Mouse (Mus musculus) embryonic stem cell, embryonic (primary cell): ENCODE measurements around the gene Sars2.

ENCODE experiments used
- CTCF ChIA-PET, 4 experiments: fragments of 300-600 bp in 2 of 4; fragments of 350-600 bp in 2 of 4; sonication (Branson Sonifier 250); formaldehyde crosslinking; loops; one replicate each; lab custom pipeline; 2022; ENCODE audit warnings: inconsistent platforms in 2 of 4; lab: Charles Lee
- POLR2A ChIA-PET, 4 experiments: fragments of 300-600 bp in 2 of 4; fragments of 350-600 bp in 2 of 4; sonication (Branson Sonifier 250); formaldehyde crosslinking; loops; one replicate each; lab custom pipeline; 2022; ENCODE audit warnings: antibody characterized with exemption in 4 of 4, inconsistent platforms in 1 of 4; lab: Charles Lee

The Sars2 gene

DNA sequence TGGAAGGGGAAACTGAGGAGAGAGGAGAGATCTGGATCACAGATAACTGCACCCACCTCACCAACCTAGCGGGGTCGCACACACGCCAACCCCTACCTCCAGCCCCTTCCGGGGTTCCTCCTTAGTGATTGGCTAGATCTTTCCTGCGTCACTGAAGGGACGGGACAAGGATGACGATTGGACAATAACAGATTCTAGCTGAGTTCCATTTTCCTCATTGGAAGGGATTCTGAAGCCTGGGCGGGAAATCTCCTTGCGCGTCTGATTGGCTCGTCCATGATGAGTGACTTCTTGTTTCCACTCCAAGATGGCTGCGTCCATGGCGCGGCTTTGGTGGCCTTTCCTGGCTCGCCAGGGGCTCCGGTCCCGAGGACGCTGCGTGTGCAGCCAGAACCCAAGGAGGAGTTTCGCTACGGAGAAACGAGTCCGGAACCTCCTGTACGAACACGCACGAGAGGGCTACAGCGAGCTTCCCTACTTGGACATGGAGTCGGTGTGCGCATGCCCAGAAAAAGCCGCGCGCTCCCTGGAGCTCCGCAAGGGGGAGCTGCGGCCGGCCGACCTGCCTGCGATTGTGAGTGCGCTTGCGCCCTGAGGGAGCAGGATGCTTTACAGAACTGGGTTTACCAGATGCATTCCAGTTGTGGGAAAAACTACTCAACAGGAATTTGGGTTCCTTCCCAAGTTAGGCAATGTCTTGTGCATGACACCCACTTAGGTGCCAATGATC is at the start of gene Sars2, which contains the start of gene Mrps12:
Gene Sars2, plus strand, starts transcription at position 284 of the 730 bp plus-strand sequence.
Gene Mrps12, minus strand, starts transcription at position 112 of the 730 bp plus-strand sequence.
- POLR2A ChIA-PET: interaction anchor here (0.5 to 3.2 kb wide), 111 partner anchors 8 to 1538 kb away, joined by 3 to 38 read pairs (median 4); partner anchors contain the start of genes Sirt2 (in 3 of the 4), Ccer2 (in 2 of the 4), Eif3k (in 2 of the 4) and Fbxo17 (in 2 of the 4)
- CTCF ChIA-PET: interaction anchor here (0.5 to 2.1 kb wide), 66 partner anchors 9 to 1255 kb away, joined by 3 to 25 read pairs (median 4); partner anchors contain the start of genes Sirt2 (in 3 of the 4), Ccer2 (in 2 of the 4), Capn12 (in 1 of the 4) and Eif3k (in 1 of the 4)

DNA sequence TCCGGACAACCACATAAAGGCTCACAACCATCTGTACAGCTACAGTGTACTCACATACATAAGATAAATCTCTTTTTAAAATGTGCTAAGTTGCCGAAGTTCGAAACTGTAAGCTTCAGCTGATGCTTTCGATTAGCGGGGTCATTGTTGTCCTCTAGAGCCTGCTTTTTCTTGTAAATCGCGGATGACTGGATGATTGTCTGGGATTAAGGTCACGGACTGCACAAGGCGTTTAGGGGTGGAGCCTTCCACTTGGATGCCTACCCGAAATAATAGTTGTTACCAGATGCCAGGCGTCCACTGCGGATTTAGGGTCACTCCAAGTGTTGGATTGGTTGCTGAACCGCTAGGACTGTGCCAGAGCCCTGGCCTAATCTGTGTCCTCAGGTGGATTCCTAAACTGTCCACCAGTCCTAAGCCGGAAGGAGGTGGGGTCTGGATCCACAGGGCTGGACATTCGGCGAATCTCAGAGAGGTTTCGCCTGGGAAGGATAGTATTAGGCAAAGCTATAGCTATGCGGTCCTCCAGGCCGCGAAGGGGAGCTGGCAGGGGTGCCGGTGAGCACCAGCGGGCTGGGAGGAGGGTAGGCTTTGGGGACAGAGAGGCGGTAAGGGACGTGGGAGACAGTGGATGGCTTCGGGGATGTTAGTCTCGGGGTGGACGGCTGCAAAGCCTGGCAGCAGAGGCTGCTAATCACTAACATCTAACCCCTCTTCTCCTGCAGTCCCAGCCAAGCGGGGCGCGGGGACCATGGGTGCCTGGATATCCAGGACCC is 49.1 kb upstream of the Sars2 start, which contains the start of gene Fbxo27:
Gene Fbxo27, plus strand, starts transcription at position 305 of the 776 bp plus-strand sequence.
- CTCF ChIA-PET: interaction anchor here in 3 of 4 experiments (0.6 to 1.9 kb wide), 6 partner anchors 14 to 1471 kb away, joined by 3 to 12 read pairs (median 4); no protein-coding TSS in a partner anchor
- POLR2A ChIA-PET: interaction anchor here (0.5 to 8.3 kb wide), 62 partner anchors 10 to 1331 kb away, joined by 3 to 97 read pairs (median 5); partner anchors contain the start of genes Fbxo17 (in 2 of the 4), Acp7 (in 1 of the 4), Dyrk1b (in 1 of the 4) and Ech1 (in 1 of the 4)

- ChIA-PET POLR2A (interaction anchor here (0.5 to 8.3 kb wide), 91 partner anchors 8 to 1332 kb away, joined by 3 to 97 read pairs (median 5); partner anchors contain the start of genes Fbxo17 (in 3 of the 4), Sirt2 (in 2 of the 4), Acp7 (in 1 of the 4) and Dyrk1b (in 1 of the 4)), CTCF (interaction anchor here (0.6 to 1.9 kb wide), 11 partner anchors 17 to 1710 kb away, joined by 3 to 12 read pairs (median 3); partner anchors contain the start of genes Mrps12 (in 1 of the 4) and Sars2 (in 1 of the 4))
Measured at GRCm38 (mm10) chr7:28693321-28693966, 48.3 kb upstream of the Sars2 start.

GRCm38 (mm10) chr7:28694423-28694822 is 47.4 kb upstream of the Sars2 start:
- ChIA-PET POLR2A (interaction anchor here (0.6 to 8.3 kb wide), 75 partner anchors 9 to 515 kb away, joined by 3 to 97 read pairs (median 4); partner anchors contain the start of genes Fbxo17 (in 3 of the 4), Acp7 (in 1 of the 4), Dyrk1b (in 1 of the 4) and Eif3k (in 1 of the 4)), CTCF (interaction anchor here in 3 of 4 experiments (0.7 to 1.9 kb wide), 11 partner anchors 14 to 546 kb away, joined by 3 to 10 read pairs (median 3); partner anchors contain the start of genes Gmfg (in 1 of the 3), Mrps12 (in 1 of the 3) and Sars2 (in 1 of the 3))

DNA sequence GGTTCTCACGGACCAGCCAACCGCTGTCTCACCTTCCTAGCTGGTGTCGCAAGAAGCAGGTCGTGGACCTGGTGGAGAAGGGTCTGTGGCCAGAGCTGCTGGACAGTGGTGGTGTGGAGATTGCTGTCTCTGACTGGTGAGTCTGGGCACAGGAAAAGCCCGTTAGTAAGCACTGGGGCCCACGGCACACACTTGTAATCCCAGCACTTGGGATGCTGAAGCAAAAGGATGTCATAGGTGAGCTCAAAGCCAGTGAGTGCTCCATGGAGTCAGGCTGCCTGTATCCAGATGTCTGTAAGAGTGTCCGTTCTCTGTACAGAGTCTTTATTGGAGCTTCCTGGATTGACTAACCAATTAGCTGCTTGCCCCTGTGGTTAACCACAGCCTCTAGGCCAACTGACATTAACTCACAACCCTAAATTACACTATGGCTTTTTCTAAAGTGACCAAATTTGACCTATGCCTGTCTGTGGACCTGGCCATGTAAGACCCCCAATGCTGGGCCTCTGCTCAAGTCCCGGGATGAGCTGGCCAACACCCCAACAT is 46.8 kb upstream of the Sars2 start:
- ChIA-PET POLR2A (interaction anchor here (0.6 to 8.3 kb wide), 31 partner anchors 9 to 302 kb away, joined by 3 to 97 read pairs (median 6); partner anchors contain the start of genes Fbxo17 (in 3 of the 4), Eif3k (in 1 of the 4), Map4k1 (in 1 of the 4) and Med29 (in 1 of the 4)), CTCF (interaction anchor here in 3 of 4 experiments (0.6 to 1.9 kb wide), 8 partner anchors 15 to 390 kb away, joined by 3 to 10 read pairs (median 3); partner anchors contain the start of genes Gmfg (in 1 of the 3), Mrps12 (in 1 of the 3) and Sars2 (in 1 of the 3))

DNA sequence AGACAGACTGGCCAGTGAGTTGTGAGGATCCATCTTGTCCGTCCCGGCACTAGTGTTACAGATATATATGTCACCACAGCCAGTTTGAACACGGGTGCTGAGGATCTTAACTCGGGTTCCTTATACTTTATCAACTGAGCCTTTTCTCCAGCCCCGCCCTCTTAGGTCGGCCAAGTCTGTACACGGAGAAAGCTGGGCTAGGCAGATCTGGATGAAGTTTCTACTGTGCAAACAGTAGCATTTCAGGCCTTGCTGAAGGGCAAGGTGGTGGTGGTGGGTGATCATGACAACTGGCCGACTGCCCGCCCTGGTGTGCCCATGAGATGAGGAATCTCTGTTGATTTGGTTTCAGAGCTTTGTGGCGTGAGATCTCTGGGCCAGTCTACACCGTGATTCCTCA is 44.5 kb upstream of the Sars2 start:
- ChIA-PET POLR2A (interaction anchor here in 2 of 4 experiments (0.9 to 8.3 kb wide), 8 partner anchors 9 to 121 kb away, joined by 3 to 77 read pairs (median 4); partner anchors contain the start of gene Fbxo17 (in 1 of the 2)), CTCF (interaction anchor here in 2 of 4 experiments (0.5 to 0.6 kb wide), 2 partner anchors 284 to 802 kb away, joined by 3 read pairs; partner anchors contain the start of gene Eif3k (in 1 of the 2))

DNA sequence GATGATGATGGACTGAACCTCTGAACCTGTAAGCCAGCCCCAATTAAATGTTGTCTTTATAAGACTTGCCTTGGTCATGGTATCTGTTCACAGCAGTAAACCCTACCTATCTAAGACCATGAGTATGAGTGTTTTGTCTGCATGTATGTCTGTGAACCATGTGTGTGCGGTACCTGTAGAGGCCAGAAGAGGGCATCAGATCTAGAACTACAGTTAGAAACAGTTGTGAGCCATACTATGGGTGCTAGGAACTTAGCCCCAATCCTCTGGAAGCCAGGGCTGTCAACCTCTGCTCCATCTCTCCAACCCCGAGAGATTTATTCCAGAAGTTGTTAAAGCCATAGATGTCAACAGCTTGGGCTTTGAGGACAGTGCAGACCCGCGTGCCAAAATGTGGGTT is 41.5 kb upstream of the Sars2 start:
- ChIA-PET CTCF (interaction anchor here in 2 of 4 experiments (0.6 to 1.2 kb wide), 4 partner anchors 21 to 1192 kb away, joined by 3 to 5 read pairs (median 3); partner anchors contain the start of genes Gmfg (in 1 of the 2), Pak4 (in 1 of the 2) and Samd4b (in 1 of the 2)), POLR2A (interaction anchor here (0.6 to 2.4 kb wide), 10 partner anchors 9 to 445 kb away, joined by 3 to 7 read pairs (median 4); partner anchors contain the start of gene Fbxo17 (in 1 of the 4))

DNA sequence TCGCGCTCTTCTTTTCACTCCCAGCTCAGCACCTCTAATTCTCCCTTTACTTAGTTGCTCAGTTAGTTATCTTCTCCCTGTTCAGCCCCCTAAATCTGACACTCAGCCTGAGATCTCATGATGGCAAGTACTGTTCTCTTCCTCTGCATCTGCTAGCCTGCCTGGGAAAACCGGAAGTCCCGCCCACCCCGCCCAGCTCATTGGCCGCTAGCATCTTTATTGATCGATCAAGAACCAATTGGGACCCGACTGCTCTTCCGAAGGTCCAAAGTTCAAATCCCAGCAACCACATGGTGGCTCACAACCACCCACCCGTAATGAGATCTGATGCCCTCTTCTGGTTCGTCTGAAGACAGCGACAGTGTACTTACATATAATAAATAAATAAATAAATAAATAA is 40.5 kb upstream of the Sars2 start:
- ChIA-PET CTCF (interaction anchor here in 3 of 4 experiments (0.5 to 2.2 kb wide), 13 partner anchors 10 to 360 kb away, joined by 3 to 8 read pairs (median 3); partner anchors contain the start of genes Mrps12 (in 1 of the 3), Pak4 (in 1 of the 3), Samd4b (in 1 of the 3) and Sars2 (in 1 of the 3)), POLR2A (interaction anchor here in 3 of 4 experiments (0.7 to 7.2 kb wide), 15 partner anchors 8 to 45 kb away, joined by 3 to 77 read pairs (median 4); partner anchors contain the start of genes Fbxo17 (in 1 of the 3), Fbxo27 (in 1 of the 3) and Sars2 (in 1 of the 3))

DNA sequence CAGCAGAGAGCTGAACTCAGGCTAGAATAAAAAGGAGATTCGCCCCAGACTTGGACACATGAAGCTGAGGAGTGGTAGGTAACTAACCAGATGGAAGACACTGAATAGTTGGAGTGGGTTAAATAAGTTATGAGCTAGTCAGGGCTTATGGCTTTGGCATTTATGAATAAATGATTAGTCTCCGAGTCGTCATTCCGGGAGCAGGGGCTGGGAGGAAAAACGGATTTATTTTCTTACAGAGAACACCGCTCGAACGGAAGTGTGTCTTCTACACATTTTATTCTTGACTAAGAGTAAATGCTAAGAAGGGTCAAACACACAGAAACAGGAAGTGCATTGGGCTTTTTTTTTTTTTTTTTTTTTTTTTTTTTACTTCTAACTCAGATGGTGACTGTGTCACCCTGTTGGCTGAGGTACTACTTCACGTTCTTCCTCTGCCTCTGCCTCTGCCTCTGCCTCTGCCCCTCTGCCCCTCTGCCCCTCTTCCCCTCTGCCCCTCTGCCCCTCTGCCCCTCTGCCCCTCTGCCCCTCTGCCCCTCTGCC is 39.1 kb upstream of the Sars2 start:
- ChIA-PET POLR2A (interaction anchor here in 2 of 4 experiments (0.7 to 7.2 kb wide), 6 partner anchors 9 to 39 kb away, joined by 3 to 77 read pairs (median 4); partner anchors contain the start of genes Fbxo27 (in 2 of the 2) and Sars2 (in 1 of the 2)), CTCF (interaction anchor here in 1 of 4 experiments (0.7 to 2.2 kb wide), 2 partner anchors 27 to 56 kb away, joined by 4 to 8 read pairs; no protein-coding TSS in a partner anchor)

- ChIA-PET CTCF (interaction anchor here in 2 of 4 experiments (0.6 to 0.9 kb wide), 2 partner anchors 10 to 587 kb away, joined by 3 to 4 read pairs; no protein-coding TSS in a partner anchor), POLR2A (interaction anchor here (0.5 to 4.2 kb wide), 17 partner anchors 8 to 130 kb away, joined by 3 to 44 read pairs (median 4); partner anchors contain the start of genes Fbxo27 (in 2 of the 4), Fbxo17 (in 1 of the 4), Mrps12 (in 1 of the 4) and Sars2 (in 1 of the 4))
Measured at GRCm38 (mm10) chr7:28709454-28709853, 32.3 kb upstream of the Sars2 start.

DNA sequence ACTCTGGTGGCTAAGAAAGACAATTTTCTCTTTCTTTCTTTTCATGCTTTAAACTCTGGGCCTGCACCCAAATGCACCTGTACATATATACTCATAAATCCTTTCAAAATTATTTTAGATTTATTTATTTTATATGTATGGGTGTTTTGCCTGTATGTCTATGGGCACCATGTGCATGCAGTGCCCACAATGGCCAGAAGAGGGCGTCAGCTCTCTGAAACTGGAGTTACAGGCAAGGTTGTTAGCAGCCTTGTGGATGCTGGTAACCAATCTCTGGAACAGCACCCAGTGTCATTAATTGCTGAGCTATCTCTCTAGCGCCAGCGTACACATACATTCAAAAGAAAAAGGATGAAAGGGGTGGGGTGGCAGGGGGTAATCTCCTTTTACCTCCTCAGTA is 30.8 kb upstream of the Sars2 start:
- POLR2A ChIA-PET: interaction anchor here in 2 of 4 experiments (0.6 to 3.0 kb wide), 18 partner anchors 8 to 318 kb away, joined by 3 to 19 read pairs (median 3); partner anchors contain the start of genes Fbxo27 (in 1 of the 2), Med29 (in 1 of the 2), Mrps12 (in 1 of the 2) and Paf1 (in 1 of the 2)
- CTCF ChIA-PET: interaction anchor here (0.5 to 1.7 kb wide), 22 partner anchors 9 to 1291 kb away, joined by 3 to 10 read pairs (median 4); partner anchors contain the start of genes Mrps12 (in 2 of the 4), Sars2 (in 2 of the 4), Dll3 (in 1 of the 4) and Eif3k (in 1 of the 4)

- POLR2A ChIA-PET: interaction anchor here in 3 of 4 experiments (0.5 to 5.9 kb wide), 20 partner anchors 8 to 96 kb away, joined by 3 to 77 read pairs (median 4); partner anchors contain the start of genes Fbxo27 (in 1 of the 3), Mrps12 (in 1 of the 3), Sars2 (in 1 of the 3) and Sirt2 (in 1 of the 3)
- CTCF ChIA-PET: interaction anchor here in 2 of 4 experiments (0.5 to 2.1 kb wide), 7 partner anchors 14 to 223 kb away, joined by 3 to 6 read pairs (median 3); partner anchors contain the start of genes Mrps12 (in 1 of the 2) and Sars2 (in 1 of the 2)
Measured at GRCm38 (mm10) chr7:28714667-28715066, 27.1 kb upstream of the Sars2 start.

DNA sequence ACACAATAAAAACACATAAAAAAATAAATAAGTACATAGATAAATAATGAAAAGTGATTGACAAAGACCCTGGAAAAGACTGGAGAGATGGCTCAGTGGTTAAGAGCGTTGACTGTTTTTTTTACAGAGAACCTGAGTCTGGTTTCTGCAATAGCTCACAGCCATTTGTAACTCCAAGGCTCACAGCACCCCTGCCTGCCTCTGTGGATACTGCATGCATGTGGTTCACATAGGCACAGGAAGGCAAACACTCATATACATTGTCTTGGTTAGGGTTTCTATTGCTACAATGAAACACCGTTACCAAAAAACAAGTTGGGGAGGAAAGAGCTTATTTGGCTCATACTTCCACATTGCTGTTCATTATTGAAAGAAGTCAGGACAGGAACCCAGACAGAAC is 26.2 kb upstream of the Sars2 start:
- POLR2A ChIA-PET: interaction anchor here (0.6 to 5.9 kb wide), 26 partner anchors 7 to 1186 kb away, joined by 3 to 77 read pairs (median 6); partner anchors contain the start of genes Fbxo27 (in 1 of the 4), Mrps12 (in 1 of the 4) and Sars2 (in 1 of the 4)
- CTCF ChIA-PET: interaction anchor here in 2 of 4 experiments (0.6 to 2.1 kb wide), 6 partner anchors 12 to 70 kb away, joined by 3 to 9 read pairs (median 4); partner anchors contain the start of genes Mrps12 (in 1 of the 2) and Sars2 (in 1 of the 2)
